ENCODE assay signal across 9 mouse cellular contexts in the genomic region with DNA sequence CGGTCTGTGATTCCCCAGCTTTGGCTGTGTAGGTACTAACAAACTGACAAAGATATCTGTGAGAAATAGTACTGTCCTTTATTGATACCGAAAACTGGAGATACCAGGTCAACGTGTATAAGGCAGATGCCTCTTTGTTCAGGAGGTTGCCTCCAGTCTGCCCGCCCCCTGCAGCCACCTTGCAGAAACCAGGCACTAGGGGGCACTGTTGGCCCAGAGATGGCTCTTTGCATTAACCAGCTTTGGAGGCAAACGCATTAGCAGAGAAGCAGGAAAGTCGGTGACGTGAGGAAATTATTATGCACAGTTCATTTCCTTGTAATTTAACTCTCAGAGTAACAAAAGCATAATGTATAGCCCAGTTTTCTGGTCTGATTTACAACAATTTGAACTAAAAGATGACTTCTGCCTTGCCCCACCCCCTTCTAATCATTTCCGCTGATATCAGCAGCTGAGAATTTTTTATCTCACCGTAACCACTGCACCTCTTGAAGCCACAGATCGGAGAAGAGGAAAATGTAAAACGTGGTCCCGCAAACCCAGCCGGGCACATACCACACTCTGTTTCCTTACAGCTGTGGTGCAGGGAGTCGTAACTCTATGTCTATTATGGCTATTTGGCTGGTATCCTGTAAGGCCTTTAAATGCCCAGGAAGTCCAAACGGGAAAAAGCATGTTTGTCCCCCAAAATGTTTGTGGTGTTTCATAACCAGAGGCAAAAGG.
DNase-seq lines count a peak whose midpoint lies in the region; ATAC-seq and TF ChIP-seq lines count a peak whose summit lies in the region.
"Had no signal": no experiment of that assay in that cellular context is flagged by ENCODE, and none has a peak within 500 bp of the region (broad histone marks: within the 10 kb centered on the region; RNA-seq: fewer than 3 reads in every experiment).

No protein-coding gene starts in this region.

- peak overlapping the region; percentile 76 for H3K27ac ChIP-seq in forebrain, embryonic 15.5 days (replicated peaks)
- H3K27ac ChIP-seq in liver, postnatal 0 days (ENCODE audit: low read depth): no peak overlapping the region
- peak overlapping the region; percentile 58 for H3K27ac ChIP-seq in neural tube, embryonic 14.5 days (ENCODE audit: low read depth, low read length)
- H3K27ac ChIP-seq: macrophage had no signal

- peak; percentile 72 for TF ChIP-seq CTCF in E14TG2a.4 (conservative IDR thresholded peaks at IDR 0.05; ENCODE audit: low read length)
- TF ChIP-seq CTCF in liver, postnatal 0 days (IDR thresholded peaks at IDR 0.05; ENCODE audit: low read depth): peak; percentile 91

- ATAC-seq in forebrain, embryonic 15.5 days (replicated peaks): peak; percentile 89
- ATAC-seq in liver, postnatal 0 days: no peak
- peak; percentile 92 for ATAC-seq in neural tube, embryonic 14.5 days (ENCODE audit: low read depth)

- no peak overlapping the region for H3K4me3 ChIP-seq in E14TG2a.4 (replicated peaks; ENCODE audit: low read length)
- H3K4me3 ChIP-seq in forebrain, embryonic 15.5 days: peak overlapping the region; percentile 8; the same call in 1 of the 2 replicates
- no peak overlapping the region for H3K4me3 ChIP-seq in liver, postnatal 0 days (ENCODE audit: low read depth, low read length)
- no peak overlapping the region for H3K4me3 ChIP-seq in neural tube, embryonic 14.5 days (ENCODE audit: low read depth, low read length)

- no peaks in the 10 kb centered on the region for H3K4me1 ChIP-seq in E14TG2a.4 (replicated peaks; ENCODE audit: low read depth, low read length)
- peaks cover 26% of the 10 kb centered on the region for H3K4me1 ChIP-seq in forebrain, embryonic 15.5 days
- no peaks in the 10 kb centered on the region for H3K4me1 ChIP-seq in liver, postnatal 0 days (ENCODE audit: insufficient read depth)
- peaks cover 15% of the 10 kb centered on the region for H3K4me1 ChIP-seq in neural tube, embryonic 14.5 days (ENCODE audit: control insufficient read depth, insufficient read depth, low read length)

- TF ChIP-seq EP300 in liver, postnatal 0 days (IDR thresholded peaks at IDR 0.05; ENCODE audit: low read depth): no peak

- no peaks in the 10 kb centered on the region for H3K36me3 ChIP-seq in E14TG2a.4 (ENCODE audit: insufficient read depth, low read length)
- H3K36me3 ChIP-seq in forebrain, embryonic 15.5 days: no peaks in the 10 kb centered on the region
- H3K36me3 ChIP-seq in liver, postnatal 0 days (replicated peaks; ENCODE audit: insufficient read depth, low read length): no peaks in the 10 kb centered on the region
- no peaks in the 10 kb centered on the region for H3K36me3 ChIP-seq in neural tube, embryonic 14.5 days (ENCODE audit: control insufficient read depth, insufficient read depth, low read length)

- H3K9me3 ChIP-seq in E14TG2a.4 (ENCODE audit: low read length): no peaks in the 10 kb centered on the region
- no peaks in the 10 kb centered on the region for H3K9me3 ChIP-seq in forebrain, embryonic 15.5 days
- no peaks in the 10 kb centered on the region for H3K9me3 ChIP-seq in liver, postnatal 0 days (ENCODE audit: low read length)
- no peaks in the 10 kb centered on the region for H3K9me3 ChIP-seq in neural tube, embryonic 14.5 days (ENCODE audit: control insufficient read depth, low read length)

- WGBS in forebrain, embryonic 15.5 days: 18% methylated on average over 15 of the region's 15 CpGs
- WGBS in liver, postnatal 0 days (ENCODE audit: insufficient replicate concordance): 17% methylated on average over 15 of the region's 15 CpGs
- 14% methylated on average over 15 of the region's 15 CpGs for WGBS in neural tube, embryonic 14.5 days

- 0 out of 2 replicates have a peak overlapping the region, but pooled peaks have one; percentile 12 for H3K9ac ChIP-seq in forebrain, embryonic 15.5 days (replicated peaks)
- H3K9ac ChIP-seq in liver, postnatal 0 days (replicated peaks): no peak overlapping the region
- no peak overlapping the region; the same call in 1 of the 2 replicates for H3K9ac ChIP-seq in neural tube, embryonic 14.5 days (replicated peaks; ENCODE audit: low read depth, low read length)

- H3K4me2 ChIP-seq in forebrain, embryonic 15.5 days (replicated peaks): peak overlapping the region; percentile 36
- peak overlapping the region; percentile 11; the same call in 1 of the 2 replicates for H3K4me2 ChIP-seq in liver, postnatal 0 days (ENCODE audit: low read depth, low read length)
- H3K4me2 ChIP-seq in neural tube, embryonic 14.5 days (ENCODE audit: low read depth, low read length): peak overlapping the region; percentile 39

- intact Hi-C loops in heart, postnatal 25 days (cut with DNase I): loop anchor here (2.0 to 10.0 kb wide), 5 partner anchors 116 to 1516 kb away; no protein-coding TSS in a partner anchor

- DNase-seq in c-Kit-positive CD71-positive TER-119-positive erythroid progenitor cells, embryonic 14.5 days (ENCODE audit: low spot score): peak; percentile 48
- DNase-seq in heart, postnatal 25 days (ENCODE audit: low spot score): peak; percentile 72
- peak; percentile 94 for DNase-seq in layer of hippocampus, adult 11-12 months (ENCODE audit: low spot score)
- peak; percentile 86 for DNase-seq in liver, postnatal 0 days
- peak; percentile 95 for DNase-seq in testis, postnatal 10 days (ENCODE audit: low spot score)

- no peaks in the 10 kb centered on the region; the same call in 1 of the 2 replicates for H3K27me3 ChIP-seq in E14TG2a.4 (ENCODE audit: insufficient read depth, low read length)
- H3K27me3 ChIP-seq in forebrain, embryonic 15.5 days: no peaks in the 10 kb centered on the region
- H3K27me3 ChIP-seq in liver, postnatal 0 days (ENCODE audit: insufficient read depth, low read length): no peaks in the 10 kb centered on the region
- H3K27me3 ChIP-seq in neural tube, embryonic 14.5 days (ENCODE audit: control insufficient read depth, insufficient read depth, low read length): no peaks in the 10 kb centered on the region
